In the genomic region with DNA sequence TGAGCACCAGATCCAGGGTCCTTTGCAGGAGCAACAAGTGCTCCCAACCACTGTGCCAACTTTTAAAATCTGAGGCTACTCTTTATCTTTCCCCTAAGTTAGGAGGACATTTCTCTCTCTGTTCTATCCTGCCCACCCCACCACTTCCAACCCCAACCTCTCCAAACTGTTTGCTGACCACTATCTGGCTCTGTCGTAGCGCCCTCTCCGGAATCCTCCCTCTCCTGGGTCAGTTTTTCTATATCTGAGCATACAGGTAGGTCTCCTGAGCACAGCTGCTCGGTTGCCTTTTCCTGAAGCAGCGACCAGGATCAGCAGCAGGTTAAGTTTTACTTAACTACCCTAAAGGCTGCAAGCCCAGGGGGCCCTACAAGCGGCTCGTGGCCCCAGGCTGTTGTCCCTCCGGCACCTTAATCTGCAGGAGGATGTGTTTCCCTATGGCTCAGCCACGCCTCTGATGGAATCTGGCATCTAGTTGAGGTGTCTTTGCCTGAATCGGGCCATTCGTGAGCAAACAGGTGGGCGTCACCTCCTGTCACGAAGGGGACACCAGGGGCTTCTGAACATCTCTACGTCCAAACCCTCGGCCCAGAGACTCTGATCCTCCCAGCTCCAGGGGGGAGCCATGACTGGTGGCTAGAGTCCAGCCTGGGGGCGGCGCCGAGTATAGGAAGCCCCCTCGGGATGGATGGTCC, we compare ENCODE assay signal across 11 mouse cellular contexts. TPM values are rescaled to one million over a fixed set of nuclear protein-coding genes. Genes with fewer than 3 reads are reported as not detected.
DNase-seq lines count a peak whose midpoint lies in the region; ATAC-seq lines count a peak whose summit lies in the region.
"Had no signal": no experiment of that assay in that cellular context is flagged by ENCODE, and none has a peak within 500 bp of the region (broad histone marks: within the 10 kb centered on the region; RNA-seq: fewer than 3 reads in every experiment).

No protein-coding gene starts in this region.

- H3K36me3 ChIP-seq in heart, embryonic 10.5 days: no peaks in the 10 kb centered on the region
- H3K36me3 ChIP-seq in midbrain, embryonic 11.5 days (ENCODE audit: control insufficient read depth, insufficient read depth, low read length): no peaks in the 10 kb centered on the region
- H3K36me3 ChIP-seq in midbrain, embryonic 14.5 days (ENCODE audit: control insufficient read depth, insufficient read depth, low read length): no peaks in the 10 kb centered on the region
- no peaks in the 10 kb centered on the region for H3K36me3 ChIP-seq in intestine, embryonic 16.5 days (ENCODE audit: control insufficient read depth, insufficient read depth, low read length)
- H3K36me3 ChIP-seq in stomach, embryonic 16.5 days (ENCODE audit: control insufficient read depth, insufficient read depth, low read length): 0 out of 2 replicates have a peak, but pooled peaks cover 2% of the 10 kb centered on the region

- WGBS in heart, embryonic 10.5 days: 1% methylated on average over 19 of the region's 19 CpGs
- WGBS in midbrain, embryonic 11.5 days: under 1% methylated on average over 19 of the region's 19 CpGs
- under 1% methylated on average over 19 of the region's 19 CpGs for WGBS in midbrain, embryonic 14.5 days
- 2% methylated on average over 19 of the region's 19 CpGs for WGBS in intestine, embryonic 16.5 days
- 2% methylated on average over 19 of the region's 19 CpGs for WGBS in stomach, embryonic 16.5 days

- H3K27me3 ChIP-seq in heart, embryonic 10.5 days (ENCODE audit: insufficient read depth, poor library complexity, severe bottlenecking): peaks cover 74% of the 10 kb centered on the region
- H3K27me3 ChIP-seq in midbrain, embryonic 11.5 days (ENCODE audit: control insufficient read depth, insufficient read depth, low read length): peaks cover 82% of the 10 kb centered on the region
- peaks cover 94% of the 10 kb centered on the region for H3K27me3 ChIP-seq in midbrain, embryonic 14.5 days (ENCODE audit: control insufficient read depth, insufficient read depth, low read length)
- peaks cover 63% of the 10 kb centered on the region for H3K27me3 ChIP-seq in intestine, embryonic 16.5 days (replicated peaks; ENCODE audit: control insufficient read depth, insufficient read depth, low read length)
- peaks cover 68% of the 10 kb centered on the region for H3K27me3 ChIP-seq in stomach, embryonic 16.5 days (ENCODE audit: control insufficient read depth, insufficient read depth, low read length)

- no peak overlapping the region; the same call in 1 of the 2 replicates for H3K4me2 ChIP-seq in midbrain, embryonic 11.5 days
- no peak overlapping the region for H3K4me2 ChIP-seq in midbrain, embryonic 14.5 days (ENCODE audit: low read length)
- H3K4me2 ChIP-seq in intestine, embryonic 16.5 days (ENCODE audit: low read depth, low read length): peak overlapping the region; percentile 23; the same call in 1 of the 2 replicates
- H3K4me2 ChIP-seq in stomach, embryonic 16.5 days (ENCODE audit: low read depth, low read length): peak overlapping the region; percentile 27

- peaks cover 3% of the 10 kb centered on the region for H3K9me3 ChIP-seq in heart, embryonic 10.5 days
- no peaks in the 10 kb centered on the region; the same call in 1 of the 2 replicates for H3K9me3 ChIP-seq in midbrain, embryonic 11.5 days (ENCODE audit: control insufficient read depth, low read length)
- H3K9me3 ChIP-seq in midbrain, embryonic 14.5 days (ENCODE audit: control insufficient read depth, low read length): peaks cover 6% of the 10 kb centered on the region; the same call in 1 of the 2 replicates
- H3K9me3 ChIP-seq in intestine, embryonic 16.5 days (ENCODE audit: control insufficient read depth, low read length): no peaks in the 10 kb centered on the region
- peaks cover 5% of the 10 kb centered on the region; the same call in 1 of the 2 replicates for H3K9me3 ChIP-seq in stomach, embryonic 16.5 days (replicated peaks; ENCODE audit: control insufficient read depth, low read length)

- DNase-seq in heart, embryonic 10.5 days (ENCODE audit: low spot score): peak; percentile 69
- DNase-seq in heart, adult 9 months (ENCODE audit: low spot score in 2 of 2): no peak
- DNase-seq in midbrain, embryonic 11.5 days (ENCODE audit: low spot score, missing footprints): peak; percentile 87
- DNase-seq in midbrain, embryonic 14.5 days: no peak
- no peak for DNase-seq in cerebellum, adult 9-11 months
- no peak for DNase-seq in right cerebral cortex, postnatal 36 days (ENCODE audit: low spot score in 2 of 2)
- DNase-seq: B cell, adult 2 months; cerebellum, adult 11 months; lung, adult 2 months had no signal

- no peak overlapping the region for H3K9ac ChIP-seq in midbrain, embryonic 11.5 days (ENCODE audit: low read length)
- no peak overlapping the region for H3K9ac ChIP-seq in midbrain, embryonic 14.5 days (replicated peaks; ENCODE audit: low read length)
- no peak overlapping the region for H3K9ac ChIP-seq in intestine, embryonic 16.5 days (ENCODE audit: low read depth, low read length)
- no peak overlapping the region for H3K9ac ChIP-seq in stomach, embryonic 16.5 days (ENCODE audit: low read length)

- ATAC-seq in midbrain, embryonic 11.5 days (ENCODE audit: low FRiP score): no peak
- ATAC-seq in midbrain, embryonic 14.5 days (ENCODE audit: low FRiP score, low TSS enrichment): no peak
- no peak for ATAC-seq in intestine, embryonic 16.5 days
- ATAC-seq in stomach, embryonic 16.5 days (ENCODE audit: insufficient read depth, low FRiP score): no peak

- peaks cover 6% of the 10 kb centered on the region; the same call in 1 of the 2 replicates for H3K4me1 ChIP-seq in heart, embryonic 10.5 days
- no peaks in the 10 kb centered on the region for H3K4me1 ChIP-seq in midbrain, embryonic 11.5 days (ENCODE audit: control insufficient read depth, insufficient read depth, low read length)
- H3K4me1 ChIP-seq in midbrain, embryonic 14.5 days (ENCODE audit: control insufficient read depth, insufficient read depth, low read length): 0 out of 2 replicates have a peak, but pooled peaks cover 3% of the 10 kb centered on the region
- no peaks in the 10 kb centered on the region; the same call in 1 of the 2 replicates for H3K4me1 ChIP-seq in intestine, embryonic 16.5 days (ENCODE audit: control insufficient read depth, insufficient read depth, low read length)
- no peaks in the 10 kb centered on the region for H3K4me1 ChIP-seq in stomach, embryonic 16.5 days (ENCODE audit: control insufficient read depth, insufficient read depth, low read length)

- H3K4me3 ChIP-seq in heart, embryonic 10.5 days: peak overlapping the region; percentile 51
- H3K4me3 ChIP-seq in midbrain, embryonic 11.5 days (ENCODE audit: low read depth, low read length): no peak overlapping the region
- H3K4me3 ChIP-seq in midbrain, embryonic 14.5 days (replicated peaks; ENCODE audit: low read depth, low read length): no peak overlapping the region
- 0 out of 2 replicates have a peak overlapping the region, but pooled peaks have one; percentile 7 for H3K4me3 ChIP-seq in intestine, embryonic 16.5 days (ENCODE audit: low read length)
- H3K4me3 ChIP-seq in stomach, embryonic 16.5 days (replicated peaks; ENCODE audit: low read length): peak overlapping the region; percentile 12; the same call in 1 of the 2 replicates

- H3K27ac ChIP-seq in heart, embryonic 10.5 days: no peak overlapping the region
- no peak overlapping the region for H3K27ac ChIP-seq in midbrain, embryonic 11.5 days (ENCODE audit: low read depth, low read length)
- H3K27ac ChIP-seq in midbrain, embryonic 14.5 days (replicated peaks; ENCODE audit: low read depth, low read length): no peak overlapping the region
- H3K27ac ChIP-seq in intestine, embryonic 16.5 days (ENCODE audit: low read length): no peak overlapping the region
- H3K27ac ChIP-seq in stomach, embryonic 16.5 days (ENCODE audit: low read length): no peak overlapping the region

RNA-seq across cellular contexts. Expression of gene Tfap2a, which starts 6.1 kb away (rescaled TPM):
- polyA plus RNA-seq in heart, embryonic 10.5 days (2016; fragmentation: Nextera tagmentation; extraction: Ambion mirVana): 1.0 and 1.6 TPM in 2 replicates
- polyA plus RNA-seq in midbrain, embryonic 11.5 days (2014; fragmentation: Nextera tagmentation; extraction: Ambion mirVana): 3.0 and 4.7 TPM in 2 replicates
- 11.6 and 11.8 TPM in 2 replicates for polyA plus RNA-seq in midbrain, embryonic 14.5 days (2014; fragmentation: Nextera tagmentation; extraction: Ambion mirVana)
- polyA plus RNA-seq in intestine, embryonic 16.5 days (2015; fragmentation: Nextera tagmentation; extraction: Ambion mirVana): 0.16 and 0.24 TPM in 2 replicates
- 1.4 and 1.5 TPM in 2 replicates for polyA plus RNA-seq in stomach, embryonic 16.5 days (2015; fragmentation: Nextera tagmentation; extraction: Ambion mirVana)

Comparison
In these comparisons a context has a peak if more than half of its experiments do, and no peak if none do; other contexts are left out.
1. DNase-seq: peak in heart, embryonic 10.5 days (single experiment) and midbrain, embryonic 11.5 days (single experiment); none in heart, adult 9 months (0 of 2), midbrain, embryonic 14.5 days (single experiment), cerebellum, adult 9-11 months (single experiment) and right cerebral cortex, postnatal 36 days (0 of 2).
2. H3K4me3 ChIP-seq: peak in heart, embryonic 10.5 days (single experiment), intestine, embryonic 16.5 days (single experiment) and stomach, embryonic 16.5 days (single experiment); none in midbrain, embryonic 11.5 days (single experiment) and midbrain, embryonic 14.5 days (single experiment).
3. H3K4me2 ChIP-seq: peak in intestine, embryonic 16.5 days (single experiment) and stomach, embryonic 16.5 days (single experiment); none in midbrain, embryonic 11.5 days (single experiment) and midbrain, embryonic 14.5 days (single experiment).